Mouse (Mus musculus): Measurements from ENCODE around the gene AI413582.

- TF ChIP-seq CTCF (IDR thresholded peaks at IDR 0.05; ENCODE audit: low read depth) (no peak), EP300 (IDR thresholded peaks at IDR 0.05; ENCODE audit: low read depth) (no peak)
Measured at GRCm38 (mm10) chr17:27574470-27575115, 9.0 kb upstream of the AI413582 start.

Data from heart, postnatal 0 days (tissue).